Mouse (Mus musculus) erythroblast, embryonic 14.5 days (primary cell): ENCODE results near the gene Col18a1.

Source experiments
- GATA1 ChIP-seq: IDR thresholded peaks from 2 replicates; pipeline ENCODE4 v1.6.1; 2012; ENCODE audit warnings: low read length, inconsistent platforms, mixed read lengths
- TAL1 ChIP-seq: IDR thresholded peaks from 3 replicates; pipeline ENCODE4 v1.6.1; 2012; ENCODE audit warnings: low read length, inconsistent platforms, mixed read lengths

GRCm38 (mm10) chr10:77121287-77122022 is 44.9 kb downstream of the Col18a1 start:
- TF ChIP-seq TAL1 (no peak), GATA1 (no peak)
